Mouse (Mus musculus): ENCODE data around the gene Kcnj5. TPM values are rescaled to one million over a fixed set of nuclear protein-coding genes. Genes with fewer than 3 reads are reported as not detected.

Kcnj5 gene
- polyA plus RNA-seq (2015; fragmentation: Nextera tagmentation; extraction: Ambion mirVana): 0.08 and 0.13 TPM in 2 replicates

DNA sequence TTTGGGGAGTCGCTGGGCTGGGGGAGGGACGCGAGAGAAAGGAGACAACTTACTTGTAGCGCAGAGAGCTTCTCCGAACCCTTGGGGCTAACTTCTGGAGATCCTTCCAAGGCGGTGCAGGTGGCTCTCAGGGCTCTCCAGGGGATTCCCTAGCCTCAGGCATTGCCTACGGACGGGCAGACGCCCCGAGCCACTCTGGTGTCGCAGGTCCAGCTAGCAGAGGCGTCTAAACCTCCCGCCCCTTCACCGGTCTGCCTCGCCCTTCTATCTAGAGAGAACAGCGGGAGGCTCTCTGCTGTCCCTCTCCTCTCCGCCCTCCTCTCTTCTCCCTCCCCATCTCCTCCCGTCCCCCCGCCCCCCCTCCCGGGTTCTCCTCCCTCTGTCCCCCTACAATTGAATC lies at the start of gene Kcnj5:
TSS of gene Kcnj5 (minus strand) at position 300 of the 400 bp plus-strand sequence.
- H3K9ac ChIP-seq: no peak within 1 kb of the TSS
- H3K27ac ChIP-seq: no peak within 1 kb of the TSS
- H3K4me2 ChIP-seq: peak within 1 kb of the TSS; percentile 42
- no peaks in the 10 kb centered on the region for H3K9me3 ChIP-seq
- H3K4me3 ChIP-seq (replicated peaks): peak within 1 kb of the TSS; percentile 10
- H3K36me3 ChIP-seq: no peaks in the 10 kb centered on the region
- ATAC-seq (ENCODE audit: insufficient read depth, low FRiP score, low read depth): 0 out of 2 replicates have a peak, but pooled peaks have one; percentile 39
- H3K27me3 ChIP-seq (replicated peaks): peaks cover 47% of the 10 kb centered on the region
- H3K4me1 ChIP-seq: peaks cover 9% of the 10 kb centered on the region; the same call in 1 of the 2 replicates
- 1% methylated on average over 20 of the region's 20 CpGs for WGBS

DNA sequence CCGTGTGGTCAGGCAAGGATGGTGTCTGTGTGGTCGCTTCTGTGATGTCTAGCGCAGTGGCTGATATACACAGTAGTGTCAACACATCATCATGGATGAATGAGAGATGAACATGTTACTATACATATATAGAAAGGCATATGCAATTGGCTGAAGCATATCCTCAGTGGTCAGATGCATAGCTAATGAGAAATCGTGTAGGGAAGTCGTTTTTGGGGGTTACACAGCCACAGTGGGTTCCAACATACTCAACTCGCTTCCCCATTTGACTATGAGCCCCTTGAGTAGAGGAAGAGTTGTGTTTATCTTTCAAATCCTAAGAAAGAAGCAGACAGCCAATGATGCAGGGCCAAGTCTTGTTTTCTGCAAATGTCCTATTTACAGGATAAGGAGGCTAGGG lies 48.6 kb upstream of the Kcnj5 start:
- Histone ChIP-seq H3K4me2 (no peak overlapping the region), H3K36me3 (no peaks in the 10 kb centered on the region), H3K9me3 (no peaks in the 10 kb centered on the region), H3K27me3 (replicated peaks) (no peaks in the 10 kb centered on the region), H3K4me3 (replicated peaks) (no peak overlapping the region), H3K9ac (no peak overlapping the region), H3K4me1 (no peaks in the 10 kb centered on the region), H3K27ac (no peak overlapping the region)
- no peak for ATAC-seq (ENCODE audit: insufficient read depth, low FRiP score, low read depth)
- WGBS: 79% methylated on average over 6 of the region's 6 CpGs

DNA sequence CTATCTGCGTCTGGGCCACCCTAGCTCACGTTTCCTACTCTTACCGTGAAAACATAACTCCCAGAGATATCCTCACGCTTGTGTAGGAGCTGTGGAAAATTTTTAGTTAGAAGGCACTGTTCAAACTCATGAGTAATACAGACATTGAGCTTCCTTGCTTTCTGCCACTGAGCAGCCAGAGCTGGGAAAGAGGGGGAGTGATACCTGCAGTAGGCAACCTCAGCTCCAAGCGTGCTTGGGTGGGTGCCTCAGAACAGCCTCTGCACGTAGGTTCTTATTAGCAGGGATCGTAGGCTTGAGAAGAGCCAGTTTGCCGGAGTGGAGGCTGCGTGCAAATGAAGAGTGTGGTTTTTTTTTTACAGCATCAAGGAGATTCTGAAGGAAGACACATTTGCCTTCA lies 47.6 kb upstream of the Kcnj5 start:
- no peaks in the 10 kb centered on the region for H3K4me1 ChIP-seq
- 81% methylated on average over 9 of the region's 9 CpGs for WGBS
- H3K27me3 ChIP-seq (replicated peaks): no peaks in the 10 kb centered on the region
- no peak overlapping the region for H3K4me3 ChIP-seq (replicated peaks)
- H3K9ac ChIP-seq: no peak overlapping the region
- no peak overlapping the region for H3K27ac ChIP-seq
- ATAC-seq (ENCODE audit: insufficient read depth, low FRiP score, low read depth): no peak
- H3K4me2 ChIP-seq: no peak overlapping the region
- H3K9me3 ChIP-seq: no peaks in the 10 kb centered on the region
- no peaks in the 10 kb centered on the region for H3K36me3 ChIP-seq

DNA sequence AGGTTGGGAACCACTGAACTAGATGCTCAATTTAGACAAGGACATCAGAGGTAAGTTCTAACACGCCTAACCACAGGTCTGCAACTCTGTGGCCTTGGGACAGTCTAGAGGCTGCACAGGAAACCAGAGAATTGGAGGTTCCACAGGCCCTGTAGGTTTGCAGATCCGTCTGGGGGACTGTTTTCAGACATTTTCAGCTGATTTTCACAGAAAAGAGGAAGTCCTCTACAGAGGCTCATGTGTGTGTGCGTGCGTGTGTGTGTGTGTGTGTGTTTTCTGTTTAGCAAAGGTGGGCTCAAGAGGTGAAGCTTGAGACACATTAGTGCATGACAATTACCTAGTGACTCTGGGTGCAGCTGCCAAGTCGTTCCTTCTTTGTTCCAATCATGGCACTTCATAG lies 46.9 kb upstream of the Kcnj5 start:
- no peak for ATAC-seq (ENCODE audit: insufficient read depth, low FRiP score, low read depth)
- H3K4me3 ChIP-seq (replicated peaks): no peak overlapping the region
- no peaks in the 10 kb centered on the region for H3K4me1 ChIP-seq
- no peaks in the 10 kb centered on the region for H3K36me3 ChIP-seq
- no peak overlapping the region for H3K27ac ChIP-seq
- no peaks in the 10 kb centered on the region for H3K27me3 ChIP-seq (replicated peaks)
- H3K9ac ChIP-seq: no peak overlapping the region
- no peak overlapping the region for H3K4me2 ChIP-seq
- no peaks in the 10 kb centered on the region for H3K9me3 ChIP-seq
- 80% methylated on average over 5 of the region's 5 CpGs for WGBS

DNA sequence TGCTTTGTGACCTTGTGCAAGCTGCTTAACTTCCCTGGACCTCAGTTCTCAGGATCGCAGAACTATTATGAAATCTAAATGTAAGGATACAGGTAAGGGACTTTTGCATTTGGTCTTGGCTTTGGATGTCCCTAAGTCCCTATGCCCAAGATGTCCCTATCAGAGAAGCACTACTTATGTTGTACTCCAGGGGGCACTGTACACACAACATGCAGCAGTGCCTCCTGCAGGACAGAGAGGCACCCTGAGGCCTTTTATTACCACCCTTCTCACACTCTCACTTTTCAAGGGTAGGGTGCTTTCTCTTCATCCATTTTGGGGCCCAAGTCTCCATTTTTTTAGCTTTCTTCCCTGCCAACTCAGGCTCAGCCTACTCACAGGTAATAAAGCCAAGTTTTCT lies 44.0 kb upstream of the Kcnj5 start:
- Histone ChIP-seq H3K9ac (no peak overlapping the region), H3K4me3 (replicated peaks) (no peak overlapping the region), H3K27ac (no peak overlapping the region), H3K9me3 (no peaks in the 10 kb centered on the region), H3K36me3 (no peaks in the 10 kb centered on the region), H3K27me3 (replicated peaks) (no peaks in the 10 kb centered on the region), H3K4me2 (no peak overlapping the region), H3K4me1 (no peaks in the 10 kb centered on the region)
- 86% methylated on average over 1 of the region's 1 CpGs for WGBS
- ATAC-seq (ENCODE audit: insufficient read depth, low FRiP score, low read depth): no peak

GRCm38 (mm10) chr9:32384906-32385305 lies 40.8 kb upstream of the Kcnj5 start:
- H3K9me3 ChIP-seq: no peaks in the 10 kb centered on the region
- H3K9ac ChIP-seq: no peak overlapping the region
- no peak overlapping the region for H3K4me3 ChIP-seq (replicated peaks)
- no peaks in the 10 kb centered on the region for H3K27me3 ChIP-seq (replicated peaks)
- no peak overlapping the region for H3K27ac ChIP-seq
- WGBS: 87% methylated on average over 4 of the region's 4 CpGs
- no peaks in the 10 kb centered on the region for H3K36me3 ChIP-seq
- no peaks in the 10 kb centered on the region for H3K4me1 ChIP-seq
- no peak for ATAC-seq (ENCODE audit: insufficient read depth, low FRiP score, low read depth)
- H3K4me2 ChIP-seq: no peak overlapping the region

DNA sequence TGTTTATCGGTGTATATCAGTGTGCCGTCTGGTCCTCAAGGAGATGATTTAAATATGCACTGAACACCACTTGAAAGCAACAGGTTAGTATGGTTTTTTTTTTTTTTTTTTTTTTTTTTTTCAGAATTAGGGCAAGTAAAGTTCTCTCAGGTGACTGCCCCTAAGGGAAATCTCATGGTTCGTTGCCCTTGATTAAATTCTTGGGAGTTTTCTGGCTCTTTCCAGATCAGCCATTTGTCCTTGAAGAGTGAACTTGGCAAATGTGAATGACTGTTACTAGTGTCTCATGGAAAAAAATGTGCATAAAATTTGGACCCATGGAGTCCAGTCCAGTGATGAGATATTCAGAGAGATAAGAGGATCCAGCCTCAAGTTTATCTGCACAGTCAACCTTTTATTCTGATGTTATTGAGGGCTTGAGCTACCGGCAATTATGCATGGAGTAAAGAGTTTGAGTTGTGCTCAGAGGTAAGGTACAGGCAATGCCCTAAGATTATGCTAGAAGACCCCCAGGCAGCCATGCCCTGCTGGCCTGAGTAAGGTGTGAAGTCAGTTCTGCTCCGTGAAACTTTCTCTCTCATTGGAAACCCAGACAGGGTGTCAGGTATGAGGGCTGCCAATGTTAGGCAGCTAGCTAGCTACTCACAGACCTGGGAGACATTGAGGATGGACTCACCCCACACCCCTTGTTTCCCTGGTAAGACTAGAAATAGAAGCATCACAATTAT lies 32.9 kb upstream of the Kcnj5 start:
- no peaks in the 10 kb centered on the region for H3K27me3 ChIP-seq (replicated peaks)
- H3K4me3 ChIP-seq (replicated peaks): no peak overlapping the region
- H3K27ac ChIP-seq: no peak overlapping the region
- H3K4me2 ChIP-seq: no peak overlapping the region
- no peak overlapping the region for H3K9ac ChIP-seq
- no peak for ATAC-seq (ENCODE audit: insufficient read depth, low FRiP score, low read depth)
- WGBS: 73% methylated on average over 5 of the region's 5 CpGs
- no peaks in the 10 kb centered on the region for H3K9me3 ChIP-seq
- no peaks in the 10 kb centered on the region for H3K36me3 ChIP-seq
- H3K4me1 ChIP-seq: no peaks in the 10 kb centered on the region

GRCm38 (mm10) chr9:32376031-32376430 lies 31.9 kb upstream of the Kcnj5 start:
- Histone ChIP-seq H3K4me3 (replicated peaks) (no peak overlapping the region), H3K36me3 (no peaks in the 10 kb centered on the region), H3K4me2 (no peak overlapping the region), H3K27ac (no peak overlapping the region), H3K27me3 (replicated peaks) (no peaks in the 10 kb centered on the region), H3K9ac (no peak overlapping the region), H3K4me1 (no peaks in the 10 kb centered on the region), H3K9me3 (no peaks in the 10 kb centered on the region)
- ATAC-seq (ENCODE audit: insufficient read depth, low FRiP score, low read depth): no peak
- 71% methylated on average over 7 of the region's 7 CpGs for WGBS

GRCm38 (mm10) chr9:32373656-32374055 lies 29.5 kb upstream of the Kcnj5 start:
- Histone ChIP-seq H3K27me3 (replicated peaks) (no peaks in the 10 kb centered on the region), H3K4me3 (replicated peaks) (no peak overlapping the region), H3K4me2 (no peak overlapping the region), H3K4me1 (no peaks in the 10 kb centered on the region), H3K9ac (no peak overlapping the region), H3K9me3 (no peaks in the 10 kb centered on the region), H3K36me3 (no peaks in the 10 kb centered on the region), H3K27ac (no peak overlapping the region)
- 87% methylated on average over 6 of the region's 6 CpGs for WGBS
- no peak for ATAC-seq (ENCODE audit: insufficient read depth, low FRiP score, low read depth)

- Histone ChIP-seq H3K9ac (no peak within 1 kb of the TSS), H3K4me2 (no peak within 1 kb of the TSS), H3K36me3 (no peaks in the 10 kb centered on the region), H3K27ac (no peak within 1 kb of the TSS), H3K4me3 (replicated peaks) (no peak within 1 kb of the TSS), H3K4me1 (no peaks in the 10 kb centered on the region), H3K27me3 (replicated peaks) (no peaks in the 10 kb centered on the region), H3K9me3 (no peaks in the 10 kb centered on the region)
- WGBS: 72% methylated on average over 6 of the region's 6 CpGs
- ATAC-seq (ENCODE audit: insufficient read depth, low FRiP score, low read depth): no peak
These were observed 28.1 kb upstream of the Kcnj5 start, which contains the start of gene Kcnj1 for GRCm38 (mm10) chr9:32372202-32372601. TSS of gene Kcnj1 (plus strand) at chr9:32372493.

DNA sequence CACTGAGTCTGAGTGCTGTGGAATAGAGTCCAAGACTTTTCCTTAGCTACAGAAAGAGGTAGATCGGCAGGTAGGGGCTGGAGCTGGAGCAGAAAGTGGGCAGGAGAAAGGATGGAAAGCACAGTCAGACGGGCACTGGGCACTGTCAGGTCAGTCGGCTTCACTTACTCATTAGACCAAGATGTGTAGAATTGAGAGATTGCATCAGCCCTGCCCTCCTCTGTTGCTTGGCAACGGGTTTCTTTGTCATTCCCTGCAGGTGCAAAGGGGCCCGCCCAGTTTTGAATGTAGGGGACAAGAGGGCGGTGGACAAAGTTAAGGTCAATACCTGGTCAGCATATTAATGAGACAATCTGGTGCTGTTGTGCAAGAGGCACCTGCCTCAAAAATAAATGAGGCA lies 25.2 kb upstream of the Kcnj5 start:
- no peak for ATAC-seq (ENCODE audit: insufficient read depth, low FRiP score, low read depth)
- Histone ChIP-seq H3K4me3 (replicated peaks) (no peak overlapping the region), H3K36me3 (no peaks in the 10 kb centered on the region), H3K9ac (no peak overlapping the region), H3K4me2 (no peak overlapping the region), H3K9me3 (no peaks in the 10 kb centered on the region), H3K27ac (no peak overlapping the region), H3K27me3 (replicated peaks) (no peaks in the 10 kb centered on the region), H3K4me1 (no peaks in the 10 kb centered on the region)
- WGBS: 38% methylated on average over 6 of the region's 6 CpGs

GRCm38 (mm10) chr9:32368812-32369211 lies 24.7 kb upstream of the Kcnj5 start:
- H3K27ac ChIP-seq: no peak overlapping the region
- no peak for ATAC-seq (ENCODE audit: insufficient read depth, low FRiP score, low read depth)

GRCm38 (mm10) chr9:32360770-32361169 lies 16.6 kb upstream of the Kcnj5 start:
- no peaks in the 10 kb centered on the region for H3K36me3 ChIP-seq
- no peak overlapping the region for H3K9ac ChIP-seq
- 53% methylated on average over 1 of the region's 1 CpGs for WGBS
- H3K4me3 ChIP-seq (replicated peaks): no peak overlapping the region
- no peaks in the 10 kb centered on the region for H3K4me1 ChIP-seq
- no peak overlapping the region for H3K27ac ChIP-seq
- H3K27me3 ChIP-seq (replicated peaks): no peaks in the 10 kb centered on the region
- H3K4me2 ChIP-seq: no peak overlapping the region
- no peak for ATAC-seq (ENCODE audit: insufficient read depth, low FRiP score, low read depth)
- no peaks in the 10 kb centered on the region for H3K9me3 ChIP-seq

More at GRCm38 (mm10) chr9:32368812-32369211, 24.7 kb upstream of the Kcnj5 start:
- Histone ChIP-seq H3K36me3 (no peaks in the 10 kb centered on the region), H3K9ac (no peak overlapping the region), H3K4me2 (no peak overlapping the region), H3K27me3 (replicated peaks) (no peaks in the 10 kb centered on the region), H3K4me3 (replicated peaks) (no peak overlapping the region), H3K4me1 (no peaks in the 10 kb centered on the region), H3K9me3 (no peaks in the 10 kb centered on the region)
- 30% methylated on average over 2 of the region's 2 CpGs for WGBS

All from stomach, embryonic 15.5 days (tissue).